Comparison of ENCODE assay signal across 15 mouse cellular contexts in genomic region chr2:118541716-118542115, GRCm38 (mm10). TPM values are rescaled to one million over a fixed set of nuclear protein-coding genes. Genes with fewer than 3 reads are reported as not detected.
DNase-seq lines count a peak whose midpoint lies in the region; ATAC-seq and TF ChIP-seq lines count a peak whose summit lies in the region.
"Had no signal": no experiment of that assay in that cellular context is flagged by ENCODE, and none has a peak within 500 bp of the region (broad histone marks: within the 10 kb centered on the region; RNA-seq: fewer than 3 reads in every experiment).

No protein-coding gene starts in this region.

- no peaks in the 10 kb centered on the region for H3K27me3 ChIP-seq in heart, embryonic 14.5 days (ENCODE audit: control insufficient read depth, insufficient read depth, low read length)
- H3K27me3 ChIP-seq in lung, embryonic 15.5 days, result no peaks in the 10 kb centered on the region
- no peaks in the 10 kb centered on the region for H3K27me3 ChIP-seq in lung, postnatal 0 days (replicated peaks; ENCODE audit: insufficient read depth, low read length)
- no peaks in the 10 kb centered on the region for H3K27me3 ChIP-seq in stomach, embryonic 14.5 days (ENCODE audit: control insufficient read depth, insufficient read depth, low read length)
- H3K27me3 ChIP-seq: midbrain, embryonic 15.5 days; Patski had no signal

- no peak for TF ChIP-seq CTCF in lung, postnatal 0 days (IDR thresholded peaks at IDR 0.05)

- WGBS in heart, embryonic 14.5 days, result 76% methylated on average over 3 of the region's 3 CpGs
- WGBS in lung, embryonic 15.5 days, result 71% methylated on average over 3 of the region's 3 CpGs
- 76% methylated on average over 3 of the region's 3 CpGs for WGBS in lung, postnatal 0 days
- 82% methylated on average over 3 of the region's 3 CpGs for WGBS in stomach, embryonic 14.5 days

- TF ChIP-seq EP300 in lung, postnatal 0 days (IDR thresholded peaks at IDR 0.05), result no peak

- no peak overlapping the region for H3K9ac ChIP-seq in heart, embryonic 14.5 days (ENCODE audit: low read length)
- no peak overlapping the region for H3K9ac ChIP-seq in lung, embryonic 15.5 days
- no peak overlapping the region for H3K9ac ChIP-seq in lung, postnatal 0 days (replicated peaks; ENCODE audit: low read depth)
- H3K9ac ChIP-seq in stomach, embryonic 14.5 days (replicated peaks; ENCODE audit: low read depth, low read length), result no peak overlapping the region
- H3K9ac ChIP-seq: liver, embryonic 13.5 days; midbrain, embryonic 15.5 days had no signal

- H3K36me3 ChIP-seq in heart, embryonic 14.5 days (ENCODE audit: control insufficient read depth, insufficient read depth, low read length), result peaks cover 5% of the 10 kb centered on the region
- peaks cover 4% of the 10 kb centered on the region; the same call in 1 of the 2 replicates for H3K36me3 ChIP-seq in lung, embryonic 15.5 days
- H3K36me3 ChIP-seq in lung, postnatal 0 days (ENCODE audit: insufficient read depth, low read length), result peaks cover 5% of the 10 kb centered on the region; the same call in 1 of the 2 replicates
- H3K36me3 ChIP-seq in stomach, embryonic 14.5 days (ENCODE audit: control insufficient read depth, insufficient read depth, low read length), result no peaks in the 10 kb centered on the region
- H3K36me3 ChIP-seq: liver, embryonic 13.5 days; midbrain, embryonic 15.5 days had no signal

- DNase-seq in cerebellum, adult 11-12 months, result peak; percentile 22
- no peak for DNase-seq in cerebellum, postnatal 25 days
- DNase-seq in heart, adult 9 months (ENCODE audit: low spot score in 2 of 2), result no peak
- DNase-seq in lung, postnatal 0 days (ENCODE audit: low spot score), result no peak
- no peak for DNase-seq in frontal cortex, postnatal 10 days (ENCODE audit: low spot score in 2 of 2)
- DNase-seq: cerebellum, adult 8-10 months; liver, embryonic 13.5 days; thymus, adult 18-20 months had no signal

- no peaks in the 10 kb centered on the region for H3K9me3 ChIP-seq in heart, embryonic 14.5 days (ENCODE audit: control insufficient read depth, low read length)
- H3K9me3 ChIP-seq in lung, embryonic 15.5 days, result no peaks in the 10 kb centered on the region
- H3K9me3 ChIP-seq in lung, postnatal 0 days (ENCODE audit: low read length), result no peaks in the 10 kb centered on the region
- H3K9me3 ChIP-seq in stomach, embryonic 14.5 days (ENCODE audit: control insufficient read depth, low read depth, low read length), result no peaks in the 10 kb centered on the region
- H3K9me3 ChIP-seq: liver, embryonic 13.5 days; midbrain, embryonic 15.5 days had no signal

- no peak overlapping the region for H3K4me3 ChIP-seq in heart, embryonic 14.5 days (ENCODE audit: control insufficient read depth in 1 of 2, insufficient read depth in 1 of 2, low read depth in 1 of 2, low read length in 2 of 2)
- no peak overlapping the region for H3K4me3 ChIP-seq in lung, embryonic 15.5 days
- H3K4me3 ChIP-seq in lung, postnatal 0 days (ENCODE audit: low read depth, low read length), result no peak overlapping the region
- H3K4me3 ChIP-seq in stomach, embryonic 14.5 days (ENCODE audit: low read depth, low read length), result no peak overlapping the region
- H3K4me3 ChIP-seq: layer of hippocampus, adult 2 months; liver, embryonic 13.5 days; midbrain, embryonic 15.5 days had no signal

- ATAC-seq in heart, embryonic 14.5 days (ENCODE audit: insufficient number of reproducible peaks, insufficient read depth, low FRiP score, low read depth), result no peak
- ATAC-seq in lung, embryonic 15.5 days (ENCODE audit: borderline replicate concordance, extremely low read depth, low FRiP score, low TSS enrichment), result no peak
- ATAC-seq in lung, postnatal 0 days, result no peak
- no peak for ATAC-seq in stomach, embryonic 14.5 days (ENCODE audit: insufficient number of reproducible peaks, insufficient read depth, low FRiP score, low read depth)
- ATAC-seq: inflammation-experienced regulatory T-cells, adult 6 months; midbrain, embryonic 15.5 days; Patski had no signal

- H3K4me2 ChIP-seq in heart, embryonic 14.5 days (ENCODE audit: low read length), result no peak overlapping the region
- no peak overlapping the region for H3K4me2 ChIP-seq in lung, embryonic 15.5 days
- no peak overlapping the region for H3K4me2 ChIP-seq in lung, postnatal 0 days (replicated peaks; ENCODE audit: low read depth, low read length)
- no peak overlapping the region for H3K4me2 ChIP-seq in stomach, embryonic 14.5 days (replicated peaks; ENCODE audit: low read depth, low read length)
- H3K4me2 ChIP-seq: liver, embryonic 13.5 days; midbrain, embryonic 15.5 days had no signal

- peak overlapping the region; percentile 35 to 99 for H3K27ac ChIP-seq in heart, embryonic 14.5 days (replicated peaks in 1 of 2; ENCODE audit: control insufficient read depth in 1 of 2, insufficient read depth in 1 of 2, low read depth in 2 of 2, low read length in 2 of 2)
- H3K27ac ChIP-seq in lung, embryonic 15.5 days, result peak overlapping the region; percentile 98
- H3K27ac ChIP-seq in lung, postnatal 0 days (ENCODE audit: low read length), result no peak overlapping the region; the same call in 1 of the 2 replicates
- H3K27ac ChIP-seq in stomach, embryonic 14.5 days (ENCODE audit: low read length), result peak overlapping the region; percentile 99; the same call in 1 of the 2 replicates
- H3K27ac ChIP-seq: midbrain, embryonic 15.5 days had no signal

- peaks cover 69 to 93% of the 10 kb centered on the region in 2 experiments for H3K4me1 ChIP-seq in heart, embryonic 14.5 days (ENCODE audit: control insufficient read depth in 2 of 2, insufficient read depth in 2 of 2, low read length in 2 of 2)
- peaks cover 93% of the 10 kb centered on the region for H3K4me1 ChIP-seq in lung, embryonic 15.5 days
- peaks cover 57% of the 10 kb centered on the region for H3K4me1 ChIP-seq in lung, postnatal 0 days (ENCODE audit: insufficient read depth, low read depth, low read length)
- H3K4me1 ChIP-seq in stomach, embryonic 14.5 days (ENCODE audit: control insufficient read depth, insufficient read depth, low read length), result peaks cover 68% of the 10 kb centered on the region

RNA-seq across cellular contexts. Expression of gene Bmf, which starts 7.8 kb away (rescaled TPM):
- polyA plus RNA-seq in heart, embryonic 14.5 days (2014; fragmentation: Nextera tagmentation; extraction: Ambion mirVana), result 2.1 and 6.3 TPM in 2 replicates
- 5.5 and 8.5 TPM in 2 replicates for polyA plus RNA-seq in lung, embryonic 15.5 days (2015; fragmentation: Nextera tagmentation; extraction: Ambion mirVana)
- 7.3 and 9.8 TPM in 2 replicates for polyA plus RNA-seq in lung, postnatal 0 days (2015; fragmentation: Nextera tagmentation; extraction: Ambion mirVana)
- 7.7 and 8.2 TPM in 2 replicates for polyA plus RNA-seq in stomach, embryonic 14.5 days (2014; fragmentation: Nextera tagmentation; extraction: Ambion mirVana)

RNA-seq across cellular contexts. Expression of gene Bub1b, which starts 56.3 kb away (rescaled TPM):
- polyA plus RNA-seq in heart, embryonic 14.5 days (2014; fragmentation: Nextera tagmentation; extraction: Ambion mirVana), result 66.8 and 67.1 TPM in 2 replicates
- polyA plus RNA-seq in lung, embryonic 15.5 days (2015; fragmentation: Nextera tagmentation; extraction: Ambion mirVana), result 114 and 115 TPM in 2 replicates
- polyA plus RNA-seq in lung, postnatal 0 days (2015; fragmentation: Nextera tagmentation; extraction: Ambion mirVana), result 4.1 and 5.8 TPM in 2 replicates
- polyA plus RNA-seq in stomach, embryonic 14.5 days (2014; fragmentation: Nextera tagmentation; extraction: Ambion mirVana), result 80.4 and 81.2 TPM in 2 replicates
